Mouse (Mus musculus): Measurements from ENCODE around the gene Gm13090.

Gene Gm13090

GRCm38 (mm10) chr4:151135491-151135890 is 46.1 kb downstream of the Gm13090 start:
- in situ Hi-C loops (cut with MseI, MboI) = loop anchor here in 1 of 2 experiments (5.0 kb wide), 1 partner anchor 63 kb away; no protein-coding TSS in a partner anchor

- in situ Hi-C loops (cut with MseI, MboI) = loop anchor here in 1 of 2 experiments (5.0 kb wide), 1 partner anchor 65 kb away; no protein-coding TSS in a partner anchor
Observed at GRCm38 (mm10) chr4:151137701-151138100, 48.3 kb downstream of the Gm13090 start.

- in situ Hi-C loops (cut with MseI, MboI) = loop anchor here in 1 of 2 experiments (5.0 kb wide), 1 partner anchor 66 kb away; no protein-coding TSS in a partner anchor
Observed at GRCm38 (mm10) chr4:151138135-151138534, 48.8 kb downstream of the Gm13090 start.

- in situ Hi-C loops (cut with MseI, MboI) = loop anchor here in 1 of 2 experiments (5.0 kb wide), 1 partner anchor 66 kb away; no protein-coding TSS in a partner anchor
Observed at GRCm38 (mm10) chr4:151138586-151138985, 49.2 kb downstream of the Gm13090 start.

- in situ Hi-C loops (cut with MseI, MboI) = loop anchor here in 1 of 2 experiments (5.0 kb wide), 1 partner anchor 67 kb away; no protein-coding TSS in a partner anchor
Observed at GRCm38 (mm10) chr4:151139053-151139840, 49.9 kb downstream of the Gm13090 start.

- in situ Hi-C loops (cut with MseI, MboI) = loop anchor here in 1 of 2 experiments (5.0 kb wide), 1 partner anchor 63 kb away; no protein-coding TSS in a partner anchor
Observed at GRCm38 (mm10) chr4:151140368-151140982, 51.1 kb downstream of the Gm13090 start.
